Mouse (Mus musculus): ENCODE measurements around the gene Tuba1c.

DNA sequence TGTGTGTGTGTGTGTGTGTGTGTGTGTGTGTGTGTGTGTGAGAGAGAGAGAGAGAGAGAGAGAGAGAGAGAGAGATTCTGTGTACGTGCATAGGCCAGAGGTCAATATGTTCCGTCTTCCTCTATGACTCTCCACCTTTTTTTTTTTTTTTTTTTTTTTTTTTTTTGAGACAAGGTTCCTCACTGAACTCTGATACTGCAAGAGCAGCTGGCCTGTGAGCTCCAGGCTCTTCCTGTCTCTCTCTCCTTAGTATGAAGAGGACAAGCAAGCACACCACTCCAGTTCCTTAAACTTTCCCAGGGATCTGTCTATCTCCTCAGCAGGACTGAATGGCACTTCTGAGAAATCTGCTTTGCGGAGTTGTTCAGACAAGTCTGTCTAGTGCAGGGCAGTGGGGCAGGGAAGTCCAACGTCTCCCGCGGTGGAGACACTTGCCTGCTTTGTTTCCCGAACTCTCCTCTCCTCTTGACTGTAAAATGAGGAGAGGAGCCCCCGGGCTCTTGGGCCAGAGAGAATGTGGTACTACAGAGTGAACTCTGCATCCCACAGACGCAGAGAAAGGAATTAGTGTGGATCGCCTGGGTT lies 725 bp upstream of the Tuba1c start:
- TF ChIP-seq JUND (conservative IDR thresholded peaks at IDR 0.05; ENCODE audit: low read depth, low read length) = no peak
- TF ChIP-seq CTCF (conservative IDR thresholded peaks at IDR 0.05 in 1 of 2, IDR thresholded peaks at IDR 0.05 in 1 of 2; ENCODE audit: low read depth in 2 of 2, low read length in 2 of 2) = no peak
- no peak; the same call in 1 of the 2 replicates for TF ChIP-seq POLR2A (IDR thresholded peaks at IDR 0.05; ENCODE audit: low read depth, low read length)
- no peak for TF ChIP-seq ZMIZ1 (IDR thresholded peaks at IDR 0.05; ENCODE audit: low read depth, low read length)

All from CH12.LX (cell line).